ENCODE assay signal across 26 mouse cellular contexts in genomic region chr4:47129572-47129971, GRCm38 (mm10). TPM values are rescaled to one million over a fixed set of nuclear protein-coding genes. Genes with fewer than 3 reads are reported as not detected.
DNase-seq lines count a peak whose midpoint lies in the region; ATAC-seq and TF ChIP-seq lines count a peak whose summit lies in the region.
"Had no signal": no experiment of that assay in that cellular context is flagged by ENCODE, and none has a peak within 500 bp of the region (broad histone marks: within the 10 kb centered on the region; RNA-seq: fewer than 3 reads in every experiment).

No protein-coding gene starts in this region.

- H3K79me3 ChIP-seq in C2C12 (ENCODE audit: low read depth): no peaks in the 10 kb centered on the region

- H3K4me3 ChIP-seq in heart, embryonic 12.5 days: no peak overlapping the region
- no peak overlapping the region for H3K4me3 ChIP-seq in C2C12 (ENCODE audit: insufficient read depth, poor library complexity, severe bottlenecking)
- H3K4me3 ChIP-seq in midbrain, embryonic 13.5 days (replicated peaks): no peak overlapping the region
- H3K4me3 ChIP-seq: heart, embryonic 15.5 days; left cerebral cortex, adult 2 months; limb, embryonic 12.5 days; liver, embryonic 13.5 days; midbrain, embryonic 10.5 days; neural tube, embryonic 12.5 days had no signal

- H3K9ac ChIP-seq in heart, embryonic 12.5 days: no peak overlapping the region
- H3K9ac ChIP-seq in midbrain, embryonic 13.5 days (replicated peaks): no peak overlapping the region
- H3K9ac ChIP-seq: heart, embryonic 15.5 days; limb, embryonic 12.5 days; liver, embryonic 13.5 days; lung, embryonic 14.5 days; neural tube, embryonic 12.5 days had no signal

- H3K9me3 ChIP-seq in heart, embryonic 12.5 days (replicated peaks): peaks cover 11% of the 10 kb centered on the region; the same call in 1 of the 2 replicates
- H3K9me3 ChIP-seq in midbrain, embryonic 13.5 days: no peaks in the 10 kb centered on the region; the same call in 1 of the 2 replicates
- H3K9me3 ChIP-seq: heart, embryonic 15.5 days; liver, embryonic 13.5 days; midbrain, embryonic 10.5 days had no signal

- ATAC-seq in heart, embryonic 12.5 days (ENCODE audit: insufficient number of reproducible peaks, low FRiP score): no peak
- no peak for ATAC-seq in midbrain, embryonic 13.5 days

- no peaks in the 10 kb centered on the region for H3K36me3 ChIP-seq in heart, embryonic 12.5 days
- H3K36me3 ChIP-seq in C2C12 (ENCODE audit: control insufficient read depth, insufficient read depth): no peaks in the 10 kb centered on the region
- H3K36me3 ChIP-seq in midbrain, embryonic 13.5 days: no peaks in the 10 kb centered on the region; the same call in 1 of the 2 replicates
- H3K36me3 ChIP-seq: heart, embryonic 15.5 days; limb, embryonic 12.5 days; liver, embryonic 13.5 days; neural tube, embryonic 12.5 days had no signal

- H3K4me1 ChIP-seq in heart, embryonic 12.5 days (replicated peaks): no peaks in the 10 kb centered on the region
- no peaks in the 10 kb centered on the region for H3K4me1 ChIP-seq in midbrain, embryonic 13.5 days (replicated peaks)
- H3K4me1 ChIP-seq: heart, embryonic 15.5 days; liver, embryonic 13.5 days; neural tube, embryonic 12.5 days had no signal

- TF ChIP-seq CTCF in C2C12 (IDR thresholded peaks at IDR 0.05; ENCODE audit: control insufficient read depth, insufficient read depth, insufficient read length): no peak

- no peak overlapping the region for H3K4me2 ChIP-seq in heart, embryonic 12.5 days
- H3K4me2 ChIP-seq in midbrain, embryonic 13.5 days (replicated peaks): no peak overlapping the region
- H3K4me2 ChIP-seq: heart, embryonic 15.5 days; limb, embryonic 12.5 days; liver, embryonic 13.5 days; lung, embryonic 14.5 days; neural tube, embryonic 12.5 days had no signal

- no peak overlapping the region for H3ac ChIP-seq in C2C12 (ENCODE audit: control insufficient read depth, insufficient read length, low read depth)

- peak; percentile 41 to 47 for DNase-seq in heart, adult 9 months (ENCODE audit: low spot score in 2 of 2)
- DNase-seq in Muller cell, postnatal 12 days (ENCODE audit: inconsistent ontology term): peak; percentile 40
- peak; percentile 49 for DNase-seq in fibroblast of lung, adult 2 months (ENCODE audit: low read depth)
- DNase-seq in T-cell, adult 2 months (ENCODE audit: low spot score): no peak
- no peak for DNase-seq in layer of hippocampus, adult 9-10 months (ENCODE audit: low spot score)
- DNase-seq: adrenal gland, postnatal 36 days; cerebellum, adult 18-20 months; cerebellum, postnatal 25 days; embryo, embryonic 11 days; kidney, adult 2 months; kidney, postnatal 14 days; layer of hippocampus, adult 9-11 months; liver, embryonic 13.5 days; lung, embryonic 14.5 days; spleen, adult 18-20 months; thymus, adult 2 months had no signal

- 0 out of 2 replicates have a peak, but pooled peaks cover 6% of the 10 kb centered on the region for H3K27me3 ChIP-seq in heart, embryonic 12.5 days (replicated peaks)
- H3K27me3 ChIP-seq in C2C12 (ENCODE audit: control insufficient read depth, insufficient read depth, insufficient read length): no peaks in the 10 kb centered on the region
- no peaks in the 10 kb centered on the region for H3K27me3 ChIP-seq in midbrain, embryonic 13.5 days
- H3K27me3 ChIP-seq: heart, embryonic 15.5 days; limb, embryonic 12.5 days; liver, embryonic 13.5 days; neural tube, embryonic 12.5 days; Patski had no signal

- H3K79me2 ChIP-seq in C2C12 (ENCODE audit: control insufficient read depth, insufficient read depth): no peaks in the 10 kb centered on the region

- 64% methylated on average over 4 of the region's 4 CpGs for WGBS in heart, embryonic 12.5 days
- 54% methylated on average over 4 of the region's 4 CpGs for WGBS in midbrain, embryonic 13.5 days

- no peak overlapping the region for H3K27ac ChIP-seq in heart, embryonic 12.5 days (ENCODE audit: poor library complexity, severe bottlenecking)
- H3K27ac ChIP-seq in midbrain, embryonic 13.5 days: no peak overlapping the region
- H3K27ac ChIP-seq: heart, embryonic 15.5 days; left cerebral cortex, adult 2 months; limb, embryonic 12.5 days; liver, embryonic 13.5 days; macrophage; midbrain, embryonic 10.5 days; neural tube, embryonic 12.5 days had no signal

TF ChIP-seq in C2C12, 6 proteins besides CTCF, POLR2A, EP300 and RAD21:
- TF ChIP-seq CEBPB (IDR thresholded peaks at IDR 0.05; ENCODE audit: low read depth) (peak; percentile 60), MYOG (IDR thresholded peaks at IDR 0.05; ENCODE audit: control insufficient read depth, extremely low read depth, insufficient read length) (no peak), USF1 (IDR thresholded peaks at IDR 0.05; ENCODE audit: low read depth) (no peak), MAX (IDR thresholded peaks at IDR 0.05) (no peak)

RNA-seq across cellular contexts. Expression of gene Galnt12, which starts 37.9 kb away (rescaled TPM):
- 1.8 and 2.2 TPM in 2 replicates for polyA plus RNA-seq in heart, embryonic 12.5 days (2016; fragmentation: Nextera tagmentation; extraction: Ambion mirVana)
- 0.01 TPM for polyA plus RNA-seq in C2C12 (2012; fragmentation: generic; extraction: Trizol)
- 2.7 and 5.6 TPM in 2 replicates for polyA plus RNA-seq in midbrain, embryonic 13.5 days (2015; fragmentation: Nextera tagmentation; extraction: Ambion mirVana)

Comparison
In these comparisons a context has a peak if more than half of its experiments do, and no peak if none do; other contexts are left out.
1. DNase-seq: peak in heart, adult 9 months (2 of 2), Muller cell, postnatal 12 days (single experiment) and fibroblast of lung, adult 2 months (single experiment); none in T-cell, adult 2 months (single experiment) and layer of hippocampus, adult 9-10 months (single experiment).